Mouse (Mus musculus): ENCODE measurements around the gene Rnf217. TPM values are rescaled to one million over a fixed set of nuclear protein-coding genes. Genes with fewer than 3 reads are reported as not detected.

Rnf217 gene
- polyA plus RNA-seq, 1 experiment from 2014 or later, result 2.4 TPM

GRCm38 (mm10) chr10:31525705-31526104 is 83.3 kb downstream of the Rnf217 start:
- Histone ChIP-seq H3K9me3 (ENCODE audit: low read depth, low read length) (no peaks in the 10 kb centered on the region), H3K4me3 (ENCODE audit: low read depth, low read length) (no peak overlapping the region), H3K4me1 (ENCODE audit: insufficient read depth) (no peaks in the 10 kb centered on the region), H3K4me2 (no peak overlapping the region), H3K36me3 (ENCODE audit: insufficient read depth) (0 out of 2 replicates have a peak, but pooled peaks cover 2% of the 10 kb centered on the region), H3K9ac (no peak overlapping the region), H3K27me3 (ENCODE audit: insufficient read depth, low read length) (no peaks in the 10 kb centered on the region), H3K27ac (ENCODE audit: low read depth) (no peak overlapping the region)
- DNase-seq (no peak), ATAC-seq (ENCODE audit: insufficient read depth) (no peak)
- no peak for TF ChIP-seq CTCF (IDR thresholded peaks at IDR 0.05; ENCODE audit: low read depth)
- WGBS, result 87% methylated on average over 3 of the region's 3 CpGs

GRCm38 (mm10) chr10:31519420-31519819 is 89.6 kb downstream of the Rnf217 start:
- H3K4me3 ChIP-seq (ENCODE audit: low read depth, low read length), result no peak overlapping the region
- no peak for ATAC-seq (ENCODE audit: insufficient read depth)
- WGBS, result 55% methylated on average over 1 of the region's 1 CpGs
- no peaks in the 10 kb centered on the region for H3K27me3 ChIP-seq (ENCODE audit: insufficient read depth, low read length)
- peak; percentile 16 for DNase-seq
- no peak overlapping the region for H3K4me2 ChIP-seq
- no peaks in the 10 kb centered on the region for H3K9me3 ChIP-seq (ENCODE audit: low read depth, low read length)
- no peak overlapping the region for H3K27ac ChIP-seq (ENCODE audit: low read depth)
- H3K9ac ChIP-seq, result no peak overlapping the region
- TF ChIP-seq CTCF (IDR thresholded peaks at IDR 0.05; ENCODE audit: low read depth), result peak; percentile 37
- H3K36me3 ChIP-seq (ENCODE audit: insufficient read depth), result no peaks in the 10 kb centered on the region; the same call in 1 of the 2 replicates
- H3K4me1 ChIP-seq (ENCODE audit: insufficient read depth), result no peaks in the 10 kb centered on the region

- no peak for ATAC-seq (ENCODE audit: insufficient read depth)
- no peak for DNase-seq
- H3K27ac ChIP-seq (ENCODE audit: low read depth), result no peak overlapping the region
- no peaks in the 10 kb centered on the region; the same call in 1 of the 2 replicates for H3K36me3 ChIP-seq (ENCODE audit: insufficient read depth)
- TF ChIP-seq CTCF (IDR thresholded peaks at IDR 0.05; ENCODE audit: low read depth), result no peak
- no peaks in the 10 kb centered on the region for H3K4me1 ChIP-seq (ENCODE audit: insufficient read depth)
- H3K9me3 ChIP-seq (ENCODE audit: low read depth, low read length), result no peaks in the 10 kb centered on the region
- no peak overlapping the region for H3K4me3 ChIP-seq (ENCODE audit: low read depth, low read length)
- H3K9ac ChIP-seq, result no peak overlapping the region
- H3K4me2 ChIP-seq, result no peak overlapping the region
- H3K27me3 ChIP-seq (ENCODE audit: insufficient read depth, low read length), result no peaks in the 10 kb centered on the region
- 91% methylated on average over 4 of the region's 4 CpGs for WGBS
These were observed 90.8 kb downstream of the Rnf217 start for GRCm38 (mm10) chr10:31518210-31518609.

GRCm38 (mm10) chr10:31517192-31517591 is 91.8 kb downstream of the Rnf217 start:
- H3K27me3 ChIP-seq (ENCODE audit: insufficient read depth, low read length), result no peaks in the 10 kb centered on the region
- no peak overlapping the region for H3K9ac ChIP-seq
- ATAC-seq (ENCODE audit: insufficient read depth) (no peak), DNase-seq (no peak)
- no peak overlapping the region for H3K4me3 ChIP-seq (ENCODE audit: low read depth, low read length)
- no peaks in the 10 kb centered on the region for H3K9me3 ChIP-seq (ENCODE audit: low read depth, low read length)
- TF ChIP-seq CTCF (IDR thresholded peaks at IDR 0.05; ENCODE audit: low read depth), result no peak
- no peak overlapping the region for H3K4me2 ChIP-seq
- no peaks in the 10 kb centered on the region; the same call in 1 of the 2 replicates for H3K36me3 ChIP-seq (ENCODE audit: insufficient read depth)
- 64% methylated on average over 4 of the region's 4 CpGs for WGBS
- H3K27ac ChIP-seq (ENCODE audit: low read depth), result no peak overlapping the region
- no peaks in the 10 kb centered on the region for H3K4me1 ChIP-seq (ENCODE audit: insufficient read depth)

GRCm38 (mm10) chr10:31515897-31516296 is 93.1 kb downstream of the Rnf217 start:
- H3K4me3 ChIP-seq (ENCODE audit: low read depth, low read length), result no peak overlapping the region
- no peak for TF ChIP-seq CTCF (IDR thresholded peaks at IDR 0.05; ENCODE audit: low read depth)
- H3K27ac ChIP-seq (ENCODE audit: low read depth), result no peak overlapping the region
- ATAC-seq (ENCODE audit: insufficient read depth) (no peak), DNase-seq (no peak)
- H3K4me2 ChIP-seq, result no peak overlapping the region
- WGBS, result 97% methylated on average over 1 of the region's 1 CpGs
- H3K4me1 ChIP-seq (ENCODE audit: insufficient read depth), result no peaks in the 10 kb centered on the region
- H3K9ac ChIP-seq, result no peak overlapping the region
- H3K36me3 ChIP-seq (ENCODE audit: insufficient read depth), result no peaks in the 10 kb centered on the region; the same call in 1 of the 2 replicates
- no peaks in the 10 kb centered on the region for H3K9me3 ChIP-seq (ENCODE audit: low read depth, low read length)
- H3K27me3 ChIP-seq (ENCODE audit: insufficient read depth, low read length), result no peaks in the 10 kb centered on the region

- peak; percentile 41 for DNase-seq
These were observed 104.8 kb downstream of the Rnf217 start for GRCm38 (mm10) chr10:31504134-31504551.

GRCm38 (mm10) chr10:31503542-31504133 is 105.3 kb downstream of the Rnf217 start:
- Histone ChIP-seq H3K4me1 (ENCODE audit: insufficient read depth) (no peaks in the 10 kb centered on the region), H3K27me3 (ENCODE audit: insufficient read depth, low read length) (no peaks in the 10 kb centered on the region), H3K4me3 (ENCODE audit: low read depth, low read length) (no peak overlapping the region), H3K4me2 (no peak overlapping the region), H3K9ac (no peak overlapping the region), H3K36me3 (ENCODE audit: insufficient read depth) (peaks cover 4% of the 10 kb centered on the region; the same call in 1 of the 2 replicates), H3K27ac (ENCODE audit: low read depth) (no peak overlapping the region), H3K9me3 (ENCODE audit: low read depth, low read length) (no peaks in the 10 kb centered on the region)
- ATAC-seq (ENCODE audit: insufficient read depth) (no peak), DNase-seq (no peak)
- TF ChIP-seq CTCF (IDR thresholded peaks at IDR 0.05; ENCODE audit: low read depth), result no peak
- WGBS, result 84% methylated on average over 8 of the region's 8 CpGs

More at GRCm38 (mm10) chr10:31504134-31504551, 104.8 kb downstream of the Rnf217 start:
- Histone ChIP-seq H3K4me3 (ENCODE audit: low read depth, low read length) (no peak overlapping the region), H3K27ac (ENCODE audit: low read depth) (no peak overlapping the region), H3K9ac (no peak overlapping the region), H3K4me1 (ENCODE audit: insufficient read depth) (no peaks in the 10 kb centered on the region), H3K4me2 (no peak overlapping the region), H3K27me3 (ENCODE audit: insufficient read depth, low read length) (no peaks in the 10 kb centered on the region), H3K36me3 (ENCODE audit: insufficient read depth) (peaks cover 4% of the 10 kb centered on the region; the same call in 1 of the 2 replicates), H3K9me3 (ENCODE audit: low read depth, low read length) (no peaks in the 10 kb centered on the region)
- ATAC-seq (ENCODE audit: insufficient read depth), result peak; percentile 28; the same call in 1 of the 2 replicates
- TF ChIP-seq CTCF (IDR thresholded peaks at IDR 0.05; ENCODE audit: low read depth), result no peak
- 62% methylated on average over 3 of the region's 3 CpGs for WGBS

All from lung, embryonic 14.5 days (tissue).